Mouse (Mus musculus) right cerebral cortex, postnatal 4 days (tissue): ENCODE results near the gene Tnnc2.

ENCODE experiments used
- DNase-seq: peaks from one replicate; pipeline ENCODE4 v3.0.0-alpha.2; 2022

Gene Tnnc2

DNA sequence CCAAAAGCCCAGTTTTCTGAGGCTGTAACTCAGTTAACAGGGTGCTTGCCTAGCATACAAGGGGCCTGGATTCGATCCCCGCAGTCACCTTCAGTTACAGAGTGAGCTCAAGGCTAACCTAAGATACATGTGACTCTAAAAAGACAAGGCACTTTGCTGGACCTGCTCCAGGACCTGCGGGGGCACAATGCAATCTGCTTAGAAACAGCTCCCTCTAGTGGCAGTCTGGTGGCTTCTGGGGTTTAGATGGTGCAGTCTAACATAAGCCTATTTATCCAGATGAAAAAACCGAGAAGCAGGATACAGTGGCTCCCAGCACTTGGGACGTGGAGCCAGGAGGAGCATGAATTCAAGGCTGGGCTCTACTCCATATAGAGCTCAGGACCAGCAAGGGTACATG is 14.5 kb upstream of the Tnnc2 start:
- peak; percentile 80 for DNase-seq

DNA sequence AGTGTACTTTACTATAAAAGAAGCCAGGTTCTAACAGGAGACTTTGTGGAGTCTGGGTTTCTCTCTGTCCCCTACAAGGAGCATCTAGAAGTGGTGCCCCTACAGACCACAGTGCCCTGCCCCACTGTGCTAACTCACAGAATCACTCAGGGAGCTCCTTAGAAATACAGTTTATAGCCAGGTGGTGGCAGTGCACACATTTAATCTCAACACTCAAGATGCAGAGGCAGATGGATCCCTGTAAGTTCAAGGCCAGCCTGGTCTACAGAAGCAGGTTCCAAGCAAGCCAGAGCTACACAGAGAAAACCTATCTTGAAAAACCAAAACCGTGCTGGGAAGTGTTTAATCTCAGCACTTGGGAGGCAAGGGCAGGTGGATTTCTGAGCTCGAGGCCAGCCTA is 14.0 kb upstream of the Tnnc2 start:
- DNase-seq: no peak

DNA sequence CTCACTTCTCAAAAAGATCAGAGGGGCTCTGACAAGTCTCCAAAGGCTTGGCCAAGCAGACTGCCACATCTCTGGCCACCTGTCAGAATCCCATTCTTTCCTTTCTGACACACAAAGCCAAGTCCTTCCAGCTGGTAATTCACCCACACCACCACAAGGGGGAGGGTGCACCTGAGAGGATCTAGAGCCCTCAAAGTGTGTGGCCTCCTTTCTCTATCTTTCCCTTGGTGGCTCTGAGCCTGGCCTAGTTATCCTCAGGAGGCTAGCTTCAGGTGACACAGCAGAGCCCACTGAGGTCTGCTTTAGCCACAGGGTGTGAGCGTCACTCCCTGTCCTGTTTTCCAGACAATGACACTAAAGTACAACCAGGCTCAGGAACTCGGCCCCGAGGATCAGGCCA is 13.5 kb upstream of the Tnnc2 start:
- peak; percentile 46 for DNase-seq

DNA sequence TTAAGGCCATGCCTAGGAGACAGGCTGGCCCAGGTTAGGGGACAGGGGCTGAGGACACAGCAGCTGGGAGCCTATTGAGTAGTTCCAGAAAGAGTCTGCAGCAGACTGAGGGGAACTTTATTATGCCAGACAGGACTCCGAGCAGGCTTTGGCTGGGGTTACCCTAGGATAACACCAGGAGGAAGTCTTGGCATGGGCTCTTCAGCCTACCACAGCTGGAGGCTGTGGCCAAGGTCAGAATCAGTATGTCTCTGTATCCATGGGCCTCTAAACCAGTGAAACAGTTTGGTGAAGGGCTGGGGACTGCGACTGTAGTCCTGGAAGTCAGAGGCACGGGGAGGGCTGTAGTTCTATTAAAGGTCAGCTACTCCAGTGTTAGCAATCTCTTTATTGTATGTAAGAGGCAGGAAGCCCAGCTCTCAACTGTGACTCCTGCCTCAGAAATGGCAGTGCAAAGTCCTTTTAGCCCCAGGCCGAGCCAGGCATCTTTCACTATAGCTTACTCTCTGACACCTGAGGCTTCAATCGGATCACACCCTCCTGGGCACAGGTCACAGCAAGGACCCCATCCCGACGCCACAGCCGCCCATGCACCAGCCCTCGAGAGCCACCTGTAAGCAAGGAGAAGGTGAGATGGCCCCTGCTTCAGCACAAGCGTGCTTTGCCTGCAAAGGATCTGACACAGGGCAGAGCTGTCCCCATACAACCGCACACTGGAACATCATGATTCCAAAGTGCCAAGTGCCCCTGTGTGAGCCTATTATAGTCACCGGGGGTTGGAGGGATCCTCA is 12.8 kb upstream of the Tnnc2 start:
- no peak for DNase-seq

DNA sequence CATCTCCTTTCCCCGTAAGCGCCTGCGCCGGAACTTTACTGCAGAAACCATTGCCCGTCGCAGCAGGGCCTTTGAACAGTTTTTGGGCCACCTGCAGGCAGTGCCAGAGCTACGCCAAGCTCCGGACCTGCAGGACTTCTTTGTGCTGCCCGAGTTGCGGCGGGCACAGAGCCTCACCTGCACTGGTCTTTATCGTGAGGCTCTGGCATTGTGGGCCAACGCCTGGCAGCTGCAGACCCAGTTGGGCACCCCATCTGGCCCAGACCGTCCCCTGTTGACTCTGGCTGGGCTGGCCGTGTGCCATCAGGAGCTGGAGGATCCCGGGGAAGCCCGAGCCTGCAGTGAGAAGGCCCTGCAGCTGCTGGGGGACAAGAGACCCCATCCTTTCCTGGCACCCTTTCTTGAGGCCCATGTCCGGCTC is 12.1 kb upstream of the Tnnc2 start:
- DNase-seq: peak; percentile 30

DNA sequence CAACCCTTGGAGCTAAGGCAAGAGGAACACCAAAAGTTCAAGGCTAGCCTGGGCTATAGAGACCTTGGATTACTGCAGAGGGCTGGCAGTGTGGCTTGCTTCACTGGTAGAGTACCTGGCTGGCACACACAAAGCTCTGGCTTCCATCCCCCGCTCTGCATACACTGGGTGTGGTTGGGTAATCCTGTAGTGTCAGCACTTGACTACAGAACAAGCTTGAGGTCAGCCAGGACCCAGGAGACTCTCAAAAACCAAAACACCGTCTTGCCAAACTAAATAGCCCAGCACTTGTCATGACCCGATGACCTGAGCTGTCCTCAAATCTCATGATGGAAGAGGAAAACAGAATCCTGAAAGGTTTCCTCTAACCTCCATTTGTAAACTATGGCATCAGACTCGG is 10.7 kb upstream of the Tnnc2 start:
- no peak for DNase-seq

DNA sequence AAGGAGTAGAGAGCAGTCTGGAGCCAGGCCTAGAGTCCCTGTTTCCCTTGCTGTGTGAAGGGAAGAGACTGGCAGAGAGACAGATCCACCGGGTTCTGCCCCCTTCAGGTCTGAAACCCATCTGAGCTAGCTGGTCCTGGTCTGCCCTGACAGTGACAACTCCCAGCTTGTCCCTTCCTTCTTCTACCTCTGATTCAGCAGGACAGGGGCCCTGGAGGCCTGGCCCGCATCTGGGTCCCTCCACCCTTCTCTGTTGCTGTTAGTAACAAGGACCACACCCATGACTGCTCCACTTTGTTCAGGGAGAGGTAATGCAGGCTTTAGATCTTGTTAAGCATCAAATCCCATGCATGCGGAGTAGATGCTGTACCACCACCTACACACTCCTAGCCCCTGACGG is 8.6 kb upstream of the Tnnc2 start:
- DNase-seq: no peak

DNA sequence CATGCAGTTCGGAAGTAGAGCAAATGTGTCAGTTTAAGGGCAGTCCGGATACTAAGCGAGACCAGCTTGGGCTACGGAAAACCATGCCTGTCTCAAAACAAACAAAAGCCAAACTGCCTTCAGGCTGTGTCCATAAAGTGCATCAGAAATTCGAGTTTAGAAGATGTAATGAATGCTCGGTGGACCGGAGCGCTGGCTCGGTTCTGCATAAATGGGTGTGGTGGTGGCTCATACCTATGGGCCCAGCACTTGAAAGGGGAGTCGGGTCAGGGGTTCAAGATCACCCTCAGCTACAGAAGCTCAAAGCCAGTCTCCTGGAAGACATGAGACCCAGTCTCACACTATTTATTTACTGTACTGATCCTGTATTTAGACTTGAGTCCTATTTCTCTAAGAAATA is 8.0 kb upstream of the Tnnc2 start:
- DNase-seq: no peak

DNA sequence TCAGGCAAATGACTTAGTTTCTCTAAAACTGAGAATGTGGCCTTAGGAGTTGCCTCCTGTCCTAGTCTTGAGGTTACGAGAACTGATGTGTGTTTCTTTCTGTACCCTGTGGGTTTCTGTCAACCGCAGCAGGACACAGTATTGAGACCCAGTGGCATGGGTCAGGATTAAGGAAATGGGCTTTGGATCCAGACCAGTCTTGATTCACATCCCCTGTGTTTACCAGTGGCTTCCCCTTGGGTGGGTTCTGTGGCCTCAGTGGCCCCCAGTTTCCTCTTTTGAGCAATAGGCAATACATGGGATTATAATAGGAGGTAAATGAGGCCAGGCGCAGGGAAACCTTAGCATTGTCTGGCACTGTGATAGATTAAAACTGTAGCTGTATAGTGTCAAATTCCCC is 7.3 kb upstream of the Tnnc2 start:
- no peak for DNase-seq

DNA sequence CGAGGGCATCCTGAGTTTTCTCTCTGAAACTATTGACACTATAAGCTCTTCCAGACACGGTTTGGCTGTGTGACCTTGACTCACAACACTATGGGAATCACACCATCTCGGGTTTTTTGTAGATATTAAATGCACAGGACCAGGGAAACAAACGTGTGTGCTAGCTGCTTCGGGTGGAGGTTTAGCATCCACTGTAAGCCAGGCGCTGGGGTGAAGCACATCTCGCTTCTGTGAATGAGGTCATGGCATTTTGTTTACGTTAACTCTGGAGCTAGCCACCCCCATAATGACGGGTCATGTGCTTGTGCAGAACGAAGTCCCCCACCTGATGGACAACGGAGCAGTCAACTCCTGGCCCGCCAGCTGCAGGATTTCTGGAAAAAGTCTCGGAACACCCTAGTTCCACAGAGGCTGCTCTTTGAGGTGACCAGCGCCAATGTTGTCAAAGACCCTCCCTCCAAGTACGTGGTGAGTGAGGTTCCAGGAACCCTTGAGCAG is 6.7 kb upstream of the Tnnc2 start:
- DNase-seq: no peak

DNA sequence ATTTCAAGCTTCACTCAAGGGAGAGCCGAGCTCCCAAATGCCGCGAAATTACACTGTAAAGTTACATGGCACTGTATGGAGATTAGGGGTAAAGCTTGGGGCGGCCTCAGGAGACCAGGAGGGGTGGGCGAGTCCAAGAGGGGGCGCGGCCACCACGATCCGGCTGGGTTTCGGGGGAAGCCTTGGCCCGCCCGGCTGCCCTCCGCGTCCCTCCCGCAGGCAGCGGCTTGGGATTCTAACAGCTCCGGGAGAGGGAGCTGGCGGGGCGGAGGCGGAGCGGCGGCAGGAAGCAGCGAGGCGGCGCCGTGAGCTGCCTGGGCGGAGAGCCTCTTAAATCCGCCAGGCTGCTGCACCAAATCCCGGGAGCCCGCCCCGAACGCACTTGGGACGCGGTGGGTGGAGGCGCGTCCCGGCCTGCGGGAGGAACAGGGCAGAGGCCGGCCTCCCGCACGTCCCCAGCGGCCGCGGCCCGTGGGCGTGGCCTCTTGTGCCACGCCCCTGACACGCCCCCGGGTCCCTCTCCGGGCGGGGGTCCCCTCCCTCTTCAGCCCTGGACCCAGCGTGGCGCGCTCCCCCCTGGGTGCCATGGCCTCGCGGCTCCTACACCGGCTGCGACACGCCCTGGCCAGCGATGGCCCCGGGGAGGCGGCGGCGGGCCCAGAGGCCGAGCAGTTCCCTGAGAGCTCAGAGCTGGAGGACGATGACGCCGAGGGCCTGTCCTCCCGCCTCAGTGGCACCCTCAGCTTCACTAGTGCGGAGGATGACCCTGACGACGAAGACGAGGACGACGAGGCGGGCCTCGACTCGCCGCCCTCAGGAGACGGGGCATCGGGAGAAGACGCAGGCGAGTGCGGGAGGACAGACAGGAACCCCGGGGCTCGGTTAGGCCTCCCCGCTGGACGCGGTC is 6.0 kb upstream of the Tnnc2 start, which contains the start of gene Snx21:
Gene Snx21 (plus strand): TSS at position 343 of the 907 bp plus-strand sequence.
- peak; percentile 77 for DNase-seq

DNA sequence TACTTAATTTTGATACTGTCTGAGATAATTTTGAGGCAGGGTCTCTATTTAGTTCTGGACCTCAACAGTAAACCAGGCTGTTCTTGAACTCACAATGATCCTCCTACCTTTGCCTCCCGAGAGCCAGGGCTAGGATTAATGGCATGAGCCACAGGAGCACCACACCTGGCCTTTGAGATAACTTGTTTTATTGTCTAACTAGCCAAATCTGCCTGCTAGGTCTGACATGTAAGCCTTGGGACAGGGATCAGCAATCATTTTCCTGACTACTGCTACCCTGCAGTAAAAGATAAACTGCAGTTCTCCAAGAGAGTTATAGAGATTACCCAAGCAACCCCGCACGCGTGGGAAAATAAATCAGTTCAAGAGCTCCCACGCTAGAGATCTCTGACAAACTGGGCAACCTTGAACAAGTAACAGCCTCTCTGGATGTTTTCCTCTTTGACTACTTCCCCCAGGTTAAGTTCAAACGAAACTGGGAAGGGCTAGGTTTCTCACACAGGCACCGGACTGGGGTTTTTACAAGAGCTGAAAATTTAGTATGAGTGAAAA is 5.2 kb upstream of the Tnnc2 start:
- DNase-seq: no peak

DNA sequence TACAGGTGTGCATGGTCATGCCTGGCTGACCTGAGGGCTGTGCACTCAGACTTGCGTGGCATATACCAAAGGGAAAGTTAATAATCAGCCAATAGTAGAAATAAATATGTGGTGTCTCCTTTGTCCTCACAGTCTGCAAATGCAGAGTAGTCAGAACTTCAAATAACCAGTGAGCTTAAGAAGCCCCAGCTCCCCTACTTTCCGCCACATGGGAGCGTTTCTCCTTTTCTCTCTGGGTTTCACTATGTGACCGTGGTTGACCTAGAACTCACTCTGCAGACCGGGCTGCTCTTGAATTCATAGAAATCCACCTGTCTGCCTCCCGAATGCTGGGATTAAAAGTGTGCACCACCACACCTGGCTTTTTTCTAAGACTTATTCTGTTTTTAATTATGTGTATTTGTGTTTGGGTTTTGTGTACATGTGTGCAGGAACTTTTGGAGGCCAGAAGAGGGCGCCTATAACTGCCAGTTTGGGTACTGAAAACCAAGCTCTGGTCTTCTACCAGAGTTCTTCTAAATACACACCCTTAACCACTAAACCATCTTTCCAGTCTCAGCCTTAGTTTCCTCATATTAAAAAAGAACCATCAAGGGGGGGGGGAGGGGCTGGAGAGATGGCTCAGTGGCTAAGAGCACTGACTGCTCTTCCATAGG is 4.3 kb upstream of the Tnnc2 start:
- DNase-seq: no peak

DNA sequence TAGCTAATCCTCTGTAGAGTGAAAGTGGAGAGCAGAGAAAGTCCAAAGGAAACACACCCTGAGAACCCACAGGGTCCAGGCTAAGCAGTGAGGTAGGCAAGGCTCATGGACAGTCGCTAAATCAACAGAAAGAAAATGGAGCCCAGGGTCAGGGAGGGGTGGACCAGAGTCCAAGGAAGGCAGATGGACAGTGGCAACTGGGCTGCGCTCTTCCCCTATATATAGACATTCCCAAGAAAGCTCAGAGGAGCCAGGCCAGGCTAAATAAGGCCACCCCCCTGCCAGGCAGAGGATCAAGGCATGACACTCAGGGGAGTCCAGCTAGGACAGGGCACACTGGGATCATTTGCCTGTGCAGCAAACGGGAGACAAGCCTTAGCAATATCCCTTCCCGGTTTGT is 2.1 kb upstream of the Tnnc2 start:
- DNase-seq: no peak

DNA sequence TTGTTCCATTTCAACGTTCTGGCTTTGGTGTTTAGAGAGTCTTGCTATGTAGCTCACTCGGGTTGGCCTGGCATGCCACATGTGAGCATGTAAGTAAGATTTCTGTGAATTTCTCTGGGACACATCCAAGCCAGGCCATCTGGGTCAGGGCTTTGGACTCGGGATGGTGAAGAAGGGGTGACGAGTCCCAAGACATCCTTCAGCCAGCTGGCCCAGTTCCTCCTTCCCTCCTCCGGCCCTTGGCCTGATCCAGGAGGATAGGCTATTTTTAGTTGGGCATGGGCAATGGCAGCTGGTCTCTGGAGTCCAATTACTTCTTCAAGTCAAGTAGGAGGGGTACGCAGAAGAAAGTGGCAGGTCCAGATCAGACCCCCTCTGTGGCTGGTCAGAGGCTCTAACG is 958 bp downstream of the Tnnc2 start:
- no peak for DNase-seq

DNA sequence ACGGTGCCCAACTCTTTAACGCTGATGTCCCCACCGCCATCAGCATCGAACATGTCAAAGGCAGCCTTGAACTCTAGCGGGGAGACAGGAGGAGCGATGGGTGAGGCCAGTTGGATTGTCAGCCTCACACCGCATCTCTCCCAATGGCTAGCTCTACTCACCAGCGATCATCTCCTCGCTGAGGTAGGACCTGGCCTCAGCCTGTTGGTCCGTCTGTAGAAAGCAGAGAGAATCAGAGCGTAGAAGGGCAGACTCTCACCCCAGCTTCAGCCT is 1.8 kb downstream of the Tnnc2 start:
- no peak for DNase-seq

DNA sequence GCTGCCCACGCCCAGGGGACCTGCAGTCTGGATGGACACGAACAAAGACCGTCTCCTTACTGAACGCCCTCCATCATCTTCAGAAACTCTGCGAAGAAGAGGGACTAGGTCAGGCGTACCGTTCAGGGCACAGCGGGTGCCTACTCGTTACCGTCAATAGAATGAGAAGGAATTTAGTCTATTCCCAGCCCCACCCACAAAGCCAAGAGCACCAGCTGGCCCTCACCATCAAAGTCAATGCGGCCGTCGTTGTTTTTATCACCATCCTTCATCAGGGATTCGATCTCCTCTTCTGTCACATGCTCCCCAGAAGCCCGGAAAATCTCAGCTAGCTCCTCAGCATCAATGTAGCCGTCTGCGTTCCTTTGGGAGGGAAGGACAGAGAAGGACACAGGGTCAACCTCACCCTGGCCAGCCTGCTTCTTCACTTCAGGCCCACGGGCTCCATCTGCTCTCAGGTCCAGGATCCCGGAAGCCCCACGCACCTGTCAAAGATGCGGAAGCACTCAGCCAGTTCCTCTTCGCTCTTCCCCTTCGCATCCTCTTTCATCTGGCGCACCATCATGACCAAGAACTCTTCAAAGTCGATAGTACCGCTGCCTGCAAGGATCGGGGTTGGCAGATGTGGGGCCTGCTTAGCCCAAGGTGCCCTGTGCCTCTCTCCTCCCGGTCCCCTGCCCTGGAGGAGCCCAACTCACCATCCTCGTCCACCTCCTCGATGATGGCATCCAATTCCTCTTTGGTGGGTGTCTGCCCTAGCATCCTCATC is 2.3 kb downstream of the Tnnc2 start:
- DNase-seq: no peak

DNA sequence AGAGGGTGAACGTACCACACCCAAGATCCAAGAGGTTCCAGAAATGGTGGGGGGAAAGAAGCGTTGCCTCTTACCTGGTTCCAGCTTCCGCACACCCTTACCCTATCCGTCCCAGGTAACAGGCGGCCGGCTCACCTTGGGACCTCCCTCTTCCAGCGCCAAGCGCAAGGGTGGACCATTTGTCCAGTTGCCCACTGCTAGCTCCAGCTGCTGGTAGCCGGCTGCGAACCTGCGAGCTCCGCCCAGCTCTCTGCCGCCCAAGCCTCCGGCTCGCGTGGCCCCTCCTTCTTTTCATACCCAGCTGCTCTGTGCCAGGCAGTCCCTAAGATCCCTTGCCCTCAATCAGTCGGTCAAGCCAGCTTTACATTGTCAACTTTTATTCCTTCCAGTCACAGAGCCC is 3.0 kb downstream of the Tnnc2 start:
- DNase-seq: no peak

DNA sequence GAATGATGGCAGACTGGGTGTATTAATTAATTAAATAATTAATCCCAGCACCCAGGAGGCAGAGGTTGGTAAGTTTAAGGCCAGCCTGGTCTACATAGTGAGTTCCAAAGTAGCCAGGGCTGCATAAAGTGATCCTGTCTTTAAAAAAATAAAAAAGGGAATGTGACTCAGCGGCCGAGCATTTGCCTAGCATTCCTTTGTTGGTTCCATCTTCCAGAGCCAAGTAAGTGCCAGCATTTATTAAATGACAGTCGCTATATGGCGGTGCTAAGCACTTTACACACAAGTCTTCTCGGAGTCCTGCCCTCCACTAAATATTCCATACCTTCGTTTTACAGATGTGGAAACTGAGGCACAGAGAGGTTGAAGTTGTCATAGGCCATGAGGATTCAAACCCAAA is 3.6 kb downstream of the Tnnc2 start:
- no peak for DNase-seq

DNA sequence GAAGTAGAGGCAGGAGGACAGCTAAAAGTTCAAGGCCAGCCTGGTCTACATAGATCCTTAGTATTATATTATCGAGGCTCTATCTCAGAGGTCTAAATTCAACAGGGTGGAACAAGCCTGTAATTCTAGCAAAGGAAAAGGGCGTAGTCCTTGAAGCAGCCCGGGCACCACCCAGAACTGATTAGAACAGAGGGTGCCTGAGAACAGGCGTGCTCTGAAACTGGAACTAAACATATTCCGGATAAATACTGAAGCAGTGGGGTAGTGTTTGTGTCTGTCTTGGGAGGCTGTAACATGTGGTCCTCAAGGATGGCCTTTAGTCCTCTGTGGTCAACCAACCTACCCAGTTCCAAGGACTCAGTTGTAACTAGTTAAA is 5.8 kb downstream of the Tnnc2 start:
- DNase-seq: no peak

DNA sequence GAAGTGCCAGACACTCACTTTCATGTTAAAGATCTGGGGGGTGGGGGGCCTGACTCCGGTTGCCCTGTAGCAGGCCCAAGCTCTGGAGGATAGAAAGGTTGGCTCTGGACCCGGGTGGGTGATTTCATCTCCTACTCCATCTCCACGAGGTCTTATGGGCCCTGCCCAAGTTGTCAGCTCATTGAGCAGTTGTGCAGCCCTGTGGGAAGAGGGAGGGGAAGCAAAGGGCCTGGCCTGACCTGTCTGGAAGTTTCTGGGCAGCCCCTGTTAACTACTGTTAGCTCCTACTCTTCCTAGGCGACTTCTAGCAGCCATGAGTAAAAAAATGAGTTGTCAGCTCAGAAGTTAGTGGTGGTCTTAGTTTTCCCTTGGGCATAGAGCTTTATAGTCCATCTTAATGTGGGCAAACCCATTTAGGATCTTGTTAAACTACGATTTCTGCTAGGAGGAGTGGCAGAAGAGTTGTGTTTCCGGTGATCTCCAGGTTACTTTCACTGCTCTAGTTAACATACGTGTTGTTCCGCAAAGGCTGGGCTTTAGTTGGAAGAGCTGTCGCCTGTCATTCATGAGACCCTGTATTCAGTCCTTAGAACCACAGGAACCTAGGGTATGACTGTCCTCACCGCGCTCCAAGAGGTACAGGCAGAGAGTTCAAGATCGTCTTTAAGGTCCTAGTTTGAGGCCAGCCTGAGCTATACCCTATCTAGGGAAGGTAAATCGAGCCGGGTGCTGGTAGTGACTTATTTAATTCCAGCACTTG is 6.4 kb downstream of the Tnnc2 start:
- no peak for DNase-seq

DNA sequence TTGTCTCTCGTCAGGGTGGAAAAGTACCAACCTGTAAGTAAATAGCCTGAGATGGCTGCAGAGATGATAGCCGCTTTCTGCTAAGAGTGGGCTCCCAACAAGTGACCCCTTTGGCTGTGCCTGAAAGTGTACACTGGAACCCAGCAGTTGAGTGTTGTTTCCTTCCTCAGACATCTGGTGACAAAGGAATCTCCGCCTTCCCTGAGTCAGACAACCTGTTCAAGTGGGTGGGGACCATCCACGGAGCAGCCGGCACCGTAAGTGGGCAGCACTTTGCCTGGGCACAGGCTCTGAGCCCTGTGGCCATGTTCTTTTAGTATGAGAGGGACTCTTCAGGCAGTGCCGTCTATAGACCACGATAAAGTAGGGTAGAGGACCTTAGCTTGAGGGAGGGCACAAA is 8.6 kb downstream of the Tnnc2 start:
- DNase-seq: no peak
